Mouse (Mus musculus): Measurements from ENCODE around the gene Bphl. TPM values are rescaled to one million over a fixed set of nuclear protein-coding genes. Genes with fewer than 3 reads are reported as not detected.

The Bphl gene
- total RNA-seq, 4 experiments from 2014 or later, result 91.3 to 124 (median 102) TPM

DNA sequence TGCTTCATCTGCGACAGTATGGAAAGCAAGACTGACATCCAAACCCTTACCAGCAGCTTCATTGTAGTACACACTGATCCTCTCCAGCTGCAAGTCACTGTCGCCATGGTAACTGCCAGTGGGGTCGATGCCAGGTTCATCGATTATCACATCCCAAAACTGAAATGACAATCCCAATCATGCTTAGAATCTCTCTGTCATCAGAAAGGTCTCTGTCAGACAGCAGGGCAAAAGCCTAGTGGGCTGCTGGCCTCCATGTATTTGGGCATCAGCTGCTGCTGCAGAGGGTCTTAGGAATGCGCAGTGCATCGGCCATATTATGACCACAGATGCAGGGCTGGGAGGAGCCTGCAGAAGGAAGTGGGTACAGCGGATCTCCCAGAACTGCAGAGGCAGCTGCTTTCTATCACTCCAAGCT lies 51.5 kb downstream of the Bphl start:
- DNase-seq, result no peak

DNA sequence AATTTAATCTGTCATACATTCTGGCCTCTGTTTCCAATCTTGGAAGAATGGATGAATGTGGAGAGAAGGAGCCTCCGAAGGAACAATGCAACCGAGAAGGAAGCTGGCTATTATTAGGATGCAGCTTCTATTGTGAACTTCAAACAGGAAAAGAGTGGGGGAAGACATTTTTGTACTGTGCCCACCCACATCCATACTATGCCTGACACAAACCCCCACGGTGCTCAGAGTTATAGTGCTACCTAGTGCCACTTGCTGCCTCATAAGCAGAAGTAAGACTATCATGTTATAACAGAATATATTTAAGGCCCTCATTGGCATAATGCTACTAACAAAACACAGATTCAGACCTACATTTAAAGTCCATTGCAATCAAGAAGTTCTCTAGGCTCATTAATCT lies 52.0 kb downstream of the Bphl start:
- no peak for DNase-seq

- DNase-seq, result no peak
Measured at GRCm38 (mm10) chr13:34095542-34096435, 58.4 kb downstream of the Bphl start.

DNA sequence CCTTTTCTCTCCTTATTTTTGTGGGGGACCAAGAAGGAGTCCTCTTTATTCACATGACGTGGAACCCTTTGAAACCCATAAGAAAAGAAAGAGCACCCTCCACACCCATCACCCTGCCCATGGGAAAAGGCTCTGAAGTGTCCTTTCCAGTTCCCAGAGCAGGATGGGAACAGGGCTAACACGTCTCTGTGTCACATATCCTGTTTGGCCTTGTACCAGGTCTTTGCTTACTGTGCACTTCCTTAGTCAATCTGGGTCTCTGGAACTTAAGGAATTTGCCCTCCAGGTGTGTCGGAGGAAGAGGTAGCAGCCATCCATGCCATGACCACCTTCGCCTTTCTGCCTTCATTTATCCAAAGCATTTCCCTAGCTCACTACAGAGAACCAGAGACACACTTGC lies 59.1 kb downstream of the Bphl start:
- no peak for DNase-seq

GRCm38 (mm10) chr13:34097086-34097485 lies 59.7 kb downstream of the Bphl start:
- no peak for DNase-seq

DNA sequence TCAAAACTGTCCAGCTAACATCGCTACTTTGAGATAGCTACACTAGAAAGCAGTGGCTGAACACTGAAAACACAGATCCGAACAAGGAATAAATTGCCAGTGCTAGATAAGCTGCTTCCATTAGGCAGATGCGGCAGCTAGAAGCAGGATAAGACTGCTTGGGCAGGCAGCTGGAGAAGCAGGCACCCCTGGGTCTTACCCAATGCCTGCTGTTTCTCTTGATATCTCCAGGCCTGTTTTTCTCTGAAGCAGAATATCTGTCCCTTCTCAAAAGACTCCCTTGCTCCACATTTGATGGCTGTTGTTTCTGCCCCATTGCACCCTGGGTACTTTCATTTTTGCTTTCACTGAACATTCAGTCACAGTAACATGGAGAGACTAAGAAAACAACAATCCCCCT lies 63.3 kb downstream of the Bphl start:
- no peak for DNase-seq

- no peak for DNase-seq
Measured at GRCm38 (mm10) chr13:34101247-34101646, 63.9 kb downstream of the Bphl start.

DNA sequence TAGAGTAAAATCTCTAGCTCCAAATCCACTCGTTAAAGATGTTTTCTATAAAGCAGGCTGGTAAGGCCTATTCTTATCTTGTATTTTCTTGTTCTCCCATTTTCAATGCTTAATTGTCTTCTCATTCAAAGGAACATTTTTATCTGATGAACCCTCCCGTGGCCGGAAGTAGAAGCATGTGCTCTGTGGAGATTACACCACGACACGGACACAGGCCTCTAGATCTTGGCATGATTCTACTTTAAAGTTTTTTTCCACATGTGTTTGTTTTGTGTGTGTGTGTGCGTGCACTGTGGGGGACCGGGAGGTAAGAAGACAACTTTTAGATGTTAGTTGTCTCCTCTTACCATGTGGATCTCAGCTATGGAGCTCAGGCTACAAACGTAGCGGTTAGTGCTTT lies 64.5 kb downstream of the Bphl start:
- no peak for DNase-seq

- no peak for DNase-seq
Measured at GRCm38 (mm10) chr13:34105364-34105763, 68.0 kb downstream of the Bphl start.

DNA sequence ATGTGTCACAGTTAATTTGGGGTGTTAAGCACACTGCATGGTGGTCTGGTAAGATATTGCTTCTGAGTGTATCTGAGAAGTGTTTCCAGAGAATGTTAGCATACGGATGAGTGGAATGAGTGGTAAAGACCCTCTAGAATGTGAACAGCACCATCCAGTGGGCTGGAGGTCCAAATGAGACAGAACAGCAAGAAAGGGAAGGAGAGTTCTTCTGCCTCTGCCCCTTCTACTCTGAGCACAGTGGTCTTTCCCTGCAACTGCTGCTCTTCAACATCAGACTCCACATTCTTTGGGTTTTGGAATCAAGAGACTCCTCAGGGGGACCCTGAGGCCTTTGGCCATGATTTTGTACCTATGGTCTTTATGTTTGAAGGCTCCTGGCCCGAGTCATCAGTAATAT lies 68.9 kb downstream of the Bphl start:
- no peak for DNase-seq

DNA sequence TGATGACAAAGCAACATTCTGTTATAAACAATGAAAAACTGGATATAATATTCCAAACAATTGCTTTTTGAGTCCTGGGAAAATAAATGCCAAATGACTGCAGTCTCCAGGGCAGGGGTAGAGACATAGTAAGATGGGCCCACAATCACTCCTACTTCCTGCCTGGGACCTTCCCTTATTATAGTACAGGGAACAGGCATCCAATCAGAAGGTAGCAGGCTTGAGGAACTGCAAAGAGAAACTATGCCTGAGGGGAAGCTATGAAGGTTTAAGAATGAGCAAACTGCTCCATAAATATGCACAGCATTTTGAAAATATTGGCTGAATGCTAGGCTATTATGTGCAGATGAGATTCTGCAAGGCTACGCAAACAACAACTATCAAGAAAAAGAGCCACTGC lies 69.6 kb downstream of the Bphl start:
- DNase-seq, result no peak

- DNase-seq, result no peak
Measured at GRCm38 (mm10) chr13:34109035-34109676, 71.8 kb downstream of the Bphl start.

- no peak for DNase-seq
Measured at GRCm38 (mm10) chr13:34109677-34110058, 72.3 kb downstream of the Bphl start.

GRCm38 (mm10) chr13:34111019-34111418 lies 73.6 kb downstream of the Bphl start:
- DNase-seq, result no peak

- no peak for DNase-seq
Measured at GRCm38 (mm10) chr13:34111878-34112277, 74.5 kb downstream of the Bphl start.

DNA sequence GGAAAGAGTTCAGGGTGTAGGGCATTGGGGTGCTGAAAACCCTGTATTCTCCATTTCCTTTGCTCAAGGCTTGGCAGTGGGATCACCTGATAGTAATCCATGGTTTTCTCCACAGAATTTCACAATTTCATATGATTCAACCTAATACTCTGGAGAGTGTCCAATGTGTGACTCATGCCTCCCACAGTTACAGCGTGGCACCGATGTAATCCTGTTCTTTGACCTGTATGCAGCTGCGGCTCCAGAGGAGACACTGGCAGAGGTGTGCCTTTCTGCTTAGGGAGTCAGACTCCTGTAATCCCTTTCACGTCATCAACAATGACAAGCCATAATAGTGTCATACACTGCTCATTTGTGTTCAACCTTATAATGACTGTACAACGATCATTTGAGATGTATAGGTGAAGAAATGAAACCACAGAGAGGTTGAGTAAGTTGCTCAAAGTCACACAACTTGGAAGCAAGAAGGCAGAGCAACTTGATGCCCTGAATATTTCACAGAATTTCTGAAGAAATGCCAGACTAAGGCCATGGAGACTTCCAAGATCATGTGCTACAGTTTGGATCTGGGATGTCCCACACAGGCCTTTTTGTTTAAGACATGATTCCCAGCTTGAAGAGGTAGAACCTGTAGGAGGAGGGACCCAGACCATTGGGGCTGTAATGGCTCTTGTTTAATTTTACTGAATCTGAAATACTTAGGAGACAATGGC lies 75.1 kb downstream of the Bphl start:
- DNase-seq, result peak; percentile 64

GRCm38 (mm10) chr13:34113086-34113485 lies 75.7 kb downstream of the Bphl start:
- DNase-seq, result no peak

DNA sequence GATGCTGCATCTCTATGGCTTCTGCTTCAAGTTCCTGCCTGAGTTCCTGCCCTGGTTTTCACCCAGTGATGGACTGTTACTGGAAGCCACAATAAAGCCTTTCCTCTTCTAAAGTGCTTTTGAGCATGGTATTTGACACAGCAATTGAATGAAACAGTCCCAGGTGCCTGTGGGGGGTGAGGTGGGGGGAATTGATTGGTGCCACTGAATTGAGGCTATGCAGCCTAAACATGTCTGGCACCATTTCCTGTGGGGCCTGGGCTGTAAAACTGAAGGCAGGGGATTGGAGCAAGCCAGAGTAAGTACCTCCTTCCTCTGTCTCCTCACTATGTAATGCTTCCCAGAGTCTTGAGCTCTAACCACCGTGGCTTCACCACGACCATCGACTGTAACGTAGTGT lies 77.3 kb downstream of the Bphl start:
- no peak for DNase-seq

DNA sequence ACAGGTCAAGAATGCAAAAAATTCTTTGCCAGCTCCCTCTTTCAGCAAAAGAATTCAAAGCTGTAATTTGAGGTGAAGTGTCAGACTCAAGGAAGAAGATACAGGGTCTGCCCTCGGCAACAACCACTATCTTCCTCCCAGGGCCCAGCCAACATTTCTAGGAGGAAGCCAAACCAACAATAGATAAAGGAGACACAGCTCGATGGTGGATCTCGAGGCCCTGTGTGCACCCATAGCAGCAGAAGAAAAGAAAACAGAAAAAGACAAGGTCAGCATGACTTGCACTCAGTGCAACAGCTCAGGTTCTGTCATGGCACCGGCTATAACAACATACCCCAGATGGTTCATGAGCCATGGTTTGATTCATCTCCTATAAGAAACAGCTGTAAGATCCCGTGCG lies 79.1 kb downstream of the Bphl start:
- no peak for DNase-seq

DNA sequence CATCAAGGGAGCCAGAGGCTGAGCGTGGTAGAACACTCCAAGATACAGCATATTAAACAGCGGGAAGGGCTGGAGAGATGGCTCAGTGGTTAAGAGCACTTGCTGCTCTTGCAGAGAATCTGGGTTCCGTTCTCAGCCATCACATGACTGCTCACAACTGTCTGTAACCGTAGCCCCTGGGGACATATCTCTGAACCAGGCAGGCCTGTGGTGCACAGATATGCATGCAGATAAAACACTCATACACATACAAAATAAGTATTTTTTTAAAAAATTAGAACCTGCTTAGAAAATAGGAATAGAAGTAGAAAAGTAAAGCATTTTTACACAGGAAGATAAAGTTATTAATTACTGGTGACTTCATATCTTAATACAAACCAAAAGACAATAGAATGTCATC lies 81.4 kb downstream of the Bphl start:
- DNase-seq, result no peak

GRCm38 (mm10) chr13:34119406-34119805 lies 82.0 kb downstream of the Bphl start:
- no peak for DNase-seq

- no peak for DNase-seq
Measured at GRCm38 (mm10) chr13:34120536-34120935, 83.1 kb downstream of the Bphl start.

All from adrenal gland, adult 8-10 months (tissue).